Mouse (Mus musculus): ENCODE results near the gene Lrrk1.

- no peak for TF ChIP-seq CTCF (IDR thresholded peaks at IDR 0.05; ENCODE audit: insufficient read depth, low read length)
- TF ChIP-seq POLR2A (IDR thresholded peaks at IDR 0.05; ENCODE audit: borderline replicate concordance, extremely low read depth, low read depth, low read length): no peak
Observed at GRCm38 (mm10) chr7:66427053-66427436, 38.9 kb upstream of the Lrrk1 start.
